27 mouse cellular contexts compared by ENCODE assay signal in the genomic region with DNA sequence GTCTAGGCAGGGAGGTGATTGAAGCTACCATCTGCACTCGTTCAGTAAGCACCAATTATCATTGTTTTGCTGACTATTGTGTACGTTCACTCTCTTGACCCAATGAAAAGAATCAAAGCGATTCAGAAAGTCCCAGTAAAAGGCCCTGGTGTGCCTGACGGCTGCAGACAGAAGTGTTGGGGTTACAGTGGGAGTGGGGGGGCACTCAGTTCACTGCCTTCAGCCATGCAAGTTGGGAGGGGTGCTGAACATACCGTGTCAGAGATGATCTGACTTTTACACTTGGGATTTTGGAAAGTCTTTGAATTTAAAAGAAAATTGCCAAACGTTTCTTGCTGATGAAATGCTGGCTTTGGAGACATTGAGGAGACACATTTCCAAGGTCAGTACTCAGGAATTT. TPM values are rescaled to one million over a fixed set of nuclear protein-coding genes. Genes with fewer than 3 reads are reported as not detected.
"Had no signal": no experiment of that assay in that cellular context is flagged by ENCODE, and none has a peak within 500 bp of the region (broad histone marks: within the 10 kb centered on the region; RNA-seq: fewer than 3 reads in every experiment).

No protein-coding gene starts in this region.

- H3K4me3 ChIP-seq: left cerebral cortex, adult 2 months; limb, embryonic 12.5 days; limb, embryonic 15.5 days; lung, embryonic 15.5 days; midbrain, embryonic 10.5 days; midbrain, embryonic 15.5 days; neural tube, embryonic 12.5 days; neural tube, embryonic 15.5 days; stomach, embryonic 15.5 days had no signal

- H3K27ac ChIP-seq: left cerebral cortex, adult 2 months; limb, embryonic 12.5 days; limb, embryonic 15.5 days; liver, embryonic 14.5 days; lung, embryonic 15.5 days; midbrain, embryonic 10.5 days; midbrain, embryonic 15.5 days; neural tube, embryonic 12.5 days; neural tube, embryonic 15.5 days; stomach, embryonic 15.5 days had no signal

- DNase-seq: kidney, adult 18-20 months; kidney, adult 9 months; kidney, postnatal 14 days; kidney, postnatal 4 days; layer of hippocampus, postnatal 36 days; left cerebral cortex, postnatal 4 days; liver, postnatal 0 days; lung, postnatal 10 days; lung, postnatal 36 days; right cerebral cortex, adult 18-20 months; right cerebral cortex, postnatal 25 days; spleen, adult 18-20 months had no signal

- H3K36me3 ChIP-seq: limb, embryonic 12.5 days; limb, embryonic 15.5 days; lung, embryonic 15.5 days; midbrain, embryonic 10.5 days; midbrain, embryonic 15.5 days; neural tube, embryonic 12.5 days; neural tube, embryonic 15.5 days; stomach, embryonic 15.5 days had no signal

- H3K27me3 ChIP-seq: limb, embryonic 15.5 days; lung, embryonic 15.5 days; midbrain, embryonic 15.5 days; neural tube, embryonic 12.5 days; neural tube, embryonic 15.5 days; stomach, embryonic 15.5 days had no signal

- H3K4me1 ChIP-seq: limb, embryonic 12.5 days; limb, embryonic 15.5 days; lung, embryonic 15.5 days; midbrain, embryonic 10.5 days; midbrain, embryonic 15.5 days; neural tube, embryonic 12.5 days; neural tube, embryonic 15.5 days; stomach, embryonic 15.5 days had no signal

- ATAC-seq: intestine, embryonic 16.5 days; liver, postnatal 0 days; midbrain, embryonic 15.5 days had no signal

- H3K9me3 ChIP-seq: limb, embryonic 12.5 days; limb, embryonic 15.5 days; lung, embryonic 15.5 days; megakaryocyte, embryonic 14.5 days; midbrain, embryonic 10.5 days; midbrain, embryonic 15.5 days; neural tube, embryonic 12.5 days; neural tube, embryonic 15.5 days; stomach, embryonic 15.5 days had no signal

- H3K9ac ChIP-seq: limb, embryonic 12.5 days; limb, embryonic 15.5 days; liver, embryonic 14.5 days; liver, postnatal 0 days; lung, embryonic 15.5 days; midbrain, embryonic 15.5 days; neural tube, embryonic 12.5 days; neural tube, embryonic 15.5 days; stomach, embryonic 15.5 days had no signal

- H3K4me2 ChIP-seq: limb, embryonic 12.5 days; limb, embryonic 15.5 days; liver, embryonic 11.5 days; lung, embryonic 15.5 days; midbrain, embryonic 15.5 days; neural tube, embryonic 12.5 days; neural tube, embryonic 15.5 days; stomach, embryonic 15.5 days had no signal

RNA-seq across cellular contexts. Expression of a gene that starts 1.1 kb away (rescaled TPM):
- total RNA-seq: layer of hippocampus, postnatal 36 days; left cerebral cortex, adult 2 months had no signal
- polyA plus RNA-seq: intestine, embryonic 16.5 days; limb, embryonic 12.5 days; limb, embryonic 15.5 days; liver, embryonic 11.5 days; midbrain, embryonic 10.5 days had no signal

RNA-seq across cellular contexts. Expression of a gene that starts 46.8 kb away (rescaled TPM):
- total RNA-seq: left cerebral cortex, postnatal 4 days had no signal
- polyA plus RNA-seq: inflammation-experienced regulatory T-cells, adult 6 months; intestine, embryonic 16.5 days; kidney, embryonic 16.5 days; limb, embryonic 12.5 days; limb, embryonic 15.5 days; liver, embryonic 11.5 days; liver, embryonic 14.5 days; liver, postnatal 0 days; lung, embryonic 15.5 days; midbrain, embryonic 10.5 days; midbrain, embryonic 15.5 days; neural tube, embryonic 12.5 days; neural tube, embryonic 15.5 days; stomach, embryonic 15.5 days had no signal
